Mouse (Mus musculus): ENCODE results near the gene Enox1.

The Enox1 gene

GRCm38 (mm10) chr14:77563922-77564321 is 407.4 kb downstream of the Enox1 start:
- no peak for DNase-seq (ENCODE audit: low read depth, low spot score)

GRCm38 (mm10) chr14:77567120-77567519 is 410.6 kb downstream of the Enox1 start:
- DNase-seq (ENCODE audit: low read depth, low spot score), result no peak

GRCm38 (mm10) chr14:77574436-77574835 is 417.9 kb downstream of the Enox1 start:
- no peak for DNase-seq (ENCODE audit: low read depth, low spot score)

DNA sequence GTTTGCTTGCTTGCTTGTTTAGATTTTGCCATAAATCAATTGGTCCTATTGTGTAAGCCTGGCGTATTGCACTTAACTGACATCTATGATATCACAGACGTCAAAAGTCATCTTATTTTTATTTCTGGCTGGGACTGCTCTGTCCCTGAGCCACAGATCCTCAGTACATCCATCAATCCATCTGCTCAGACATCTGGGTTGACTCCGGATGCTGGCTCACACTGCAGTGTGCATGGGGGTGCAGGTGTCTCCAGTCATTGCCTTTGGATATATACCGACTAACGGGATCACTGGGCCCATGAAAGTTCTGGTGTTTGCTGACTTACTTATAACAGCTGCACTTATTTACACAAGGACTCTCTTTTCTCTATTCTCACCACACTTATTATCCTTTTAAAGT is 419.8 kb downstream of the Enox1 start:
- DNase-seq (ENCODE audit: low read depth, low spot score), result no peak

DNA sequence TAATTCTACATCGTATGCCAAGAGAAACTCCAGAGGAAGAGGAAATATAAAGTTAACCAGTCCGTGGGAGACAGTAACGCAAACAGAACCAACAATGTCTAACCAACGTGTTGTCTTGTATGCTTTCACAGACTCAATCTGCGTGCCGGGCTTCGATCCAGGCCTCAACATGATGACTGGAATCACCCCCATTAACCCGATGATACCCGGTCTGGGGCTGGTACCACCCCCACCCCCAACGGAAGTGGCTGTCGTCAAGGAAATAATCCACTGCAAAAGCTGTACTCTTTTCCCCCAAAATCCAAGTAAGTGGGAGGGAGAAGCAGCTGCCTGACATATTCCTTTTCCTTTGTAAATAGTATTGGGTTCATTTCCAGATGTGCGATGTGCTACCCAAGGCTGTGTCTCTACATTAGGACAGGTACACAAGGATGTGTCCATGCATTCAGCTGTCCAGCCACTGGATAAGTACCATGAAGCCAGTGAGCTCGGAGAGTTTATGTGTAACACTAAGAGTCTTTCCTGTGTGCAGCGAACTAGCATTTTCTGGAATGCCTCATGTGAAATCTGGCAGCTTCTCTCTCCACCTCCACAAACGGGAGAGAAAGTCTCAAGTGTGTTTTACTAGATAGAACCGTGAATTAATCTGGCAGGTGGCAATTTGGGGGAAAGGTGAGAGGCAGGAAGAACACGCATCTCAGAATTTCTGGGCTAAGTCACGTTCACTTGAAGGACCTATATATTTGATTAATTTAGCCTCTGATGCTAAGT is 421.1 kb downstream of the Enox1 start:
- DNase-seq (ENCODE audit: low read depth, low spot score), result no peak

DNA sequence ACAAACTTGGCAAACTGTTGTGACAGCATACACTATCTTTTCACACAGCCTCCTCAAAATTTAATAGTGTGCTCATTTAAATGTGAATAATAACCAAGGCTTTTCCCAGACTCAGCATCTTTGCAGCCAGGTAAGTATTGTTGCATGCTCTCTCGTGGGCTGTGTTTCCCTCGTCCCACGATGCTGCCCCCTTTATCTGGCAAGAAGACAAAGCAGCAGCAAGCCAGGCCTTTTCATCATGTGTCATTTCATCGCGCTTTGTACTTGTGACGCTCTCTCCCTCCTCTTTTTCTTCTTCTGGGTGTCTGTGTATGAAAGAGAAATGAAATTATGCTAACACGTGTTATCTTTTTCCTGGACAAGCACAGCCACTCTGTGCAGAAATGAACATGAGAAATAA is 421.8 kb downstream of the Enox1 start:
- DNase-seq (ENCODE audit: low read depth, low spot score), result no peak

GRCm38 (mm10) chr14:77580106-77580936 is 423.8 kb downstream of the Enox1 start:
- DNase-seq (ENCODE audit: low read depth, low spot score), result peak; percentile 9

DNA sequence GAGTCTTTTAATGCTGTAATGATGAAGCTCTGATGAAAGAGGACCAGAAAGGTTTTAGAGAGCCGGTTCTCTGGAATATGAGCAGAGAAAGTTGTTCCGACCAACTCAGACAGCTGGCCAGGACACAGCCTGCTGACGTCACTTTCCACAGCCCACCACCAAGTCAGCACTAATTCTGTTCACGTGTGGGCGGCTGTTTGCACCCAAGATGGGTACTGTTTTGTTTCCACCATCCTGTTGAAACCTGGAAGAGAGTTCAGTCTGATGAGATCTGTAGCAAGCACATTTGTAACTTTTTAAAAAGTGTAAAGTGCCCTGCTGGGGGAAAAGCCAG is 424.3 kb downstream of the Enox1 start:
- DNase-seq (ENCODE audit: low read depth, low spot score), result no peak

- DNase-seq (ENCODE audit: low read depth, low spot score), result no peak
Measured at GRCm38 (mm10) chr14:77581616-77582015, 425.1 kb downstream of the Enox1 start.

- DNase-seq (ENCODE audit: low read depth, low spot score), result no peak
Measured at GRCm38 (mm10) chr14:77584426-77584825, 427.9 kb downstream of the Enox1 start.

GRCm38 (mm10) chr14:77585031-77585800 is 428.7 kb downstream of the Enox1 start:
- DNase-seq (ENCODE audit: low read depth, low spot score), result no peak

DNA sequence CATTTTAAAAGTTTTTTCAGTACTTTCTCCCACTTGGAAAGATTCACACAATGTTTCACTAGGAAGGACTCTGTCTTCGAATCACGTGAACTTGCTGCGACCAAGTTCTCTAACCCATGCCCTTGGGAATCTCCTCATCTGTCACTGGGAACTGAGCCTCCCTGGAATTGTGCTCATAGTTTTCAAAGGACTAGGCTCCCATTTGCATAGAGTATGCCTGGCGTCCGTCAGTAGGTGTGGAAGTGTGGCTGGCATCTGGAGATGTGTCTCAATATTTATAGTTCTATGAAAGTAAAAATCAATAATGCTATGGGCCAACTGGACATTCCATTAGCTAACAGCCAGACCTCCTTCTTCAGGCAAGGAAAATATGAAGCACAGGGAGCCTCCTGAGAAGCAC is 429.5 kb downstream of the Enox1 start:
- DNase-seq (ENCODE audit: low read depth, low spot score), result no peak

DNA sequence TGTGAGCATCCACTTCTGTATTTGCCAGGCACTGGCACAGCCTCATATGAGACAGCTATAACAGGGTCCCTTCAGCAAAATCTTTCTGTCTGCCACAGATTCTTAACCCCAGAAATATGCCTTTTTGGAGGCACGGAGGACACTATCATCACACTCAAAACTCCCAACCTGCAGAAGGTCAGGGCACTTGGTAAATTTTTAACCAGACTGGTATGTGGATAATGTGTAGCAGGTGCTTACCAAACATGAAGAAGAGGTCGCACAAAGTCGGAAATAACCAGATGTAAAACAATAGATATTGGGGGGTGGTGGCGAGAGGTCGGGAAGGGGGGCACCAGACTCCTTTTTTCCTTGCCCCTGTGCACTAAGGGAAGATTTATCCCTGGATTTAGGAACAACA is 430.6 kb downstream of the Enox1 start:
- DNase-seq (ENCODE audit: low read depth, low spot score), result no peak

DNA sequence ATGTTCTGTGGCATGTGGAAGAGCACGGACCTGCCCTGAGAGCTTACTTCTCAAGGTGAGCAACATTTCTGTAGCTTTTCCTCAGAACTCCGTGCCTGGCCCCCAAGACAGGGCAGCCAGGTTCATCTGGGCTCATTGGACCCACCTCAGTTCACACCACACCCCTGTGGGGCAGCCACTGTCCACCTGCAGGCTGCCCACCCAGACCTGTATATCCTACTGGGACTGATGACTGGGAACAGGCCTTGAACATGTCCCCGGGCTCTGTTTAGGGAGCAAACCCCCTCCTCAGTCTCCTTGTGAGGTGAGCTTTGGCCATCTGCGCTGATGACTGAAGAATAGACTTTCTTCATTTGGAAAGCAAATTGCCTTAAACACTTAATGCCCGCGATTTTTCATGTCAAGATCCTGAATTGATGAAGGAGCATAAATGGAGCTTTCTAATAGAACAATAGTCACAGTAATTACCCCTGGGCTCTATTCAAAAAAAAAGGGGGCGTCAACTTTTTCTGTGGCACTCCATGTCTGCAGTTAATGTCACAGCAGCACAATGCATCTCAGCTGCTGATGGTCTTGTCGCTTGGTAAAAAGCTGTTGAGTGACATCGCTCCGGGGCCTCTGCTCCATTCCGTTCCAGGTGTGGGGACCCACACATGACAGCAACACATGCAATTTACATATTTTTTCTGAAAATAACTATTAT is 436.7 kb downstream of the Enox1 start:
- DNase-seq (ENCODE audit: low read depth, low spot score), result no peak

GRCm38 (mm10) chr14:77596216-77597175 is 439.9 kb downstream of the Enox1 start:
- DNase-seq (ENCODE audit: low read depth, low spot score), result no peak

- DNase-seq (ENCODE audit: low read depth, low spot score), result no peak
Measured at GRCm38 (mm10) chr14:77599016-77599704, 442.6 kb downstream of the Enox1 start.

DNA sequence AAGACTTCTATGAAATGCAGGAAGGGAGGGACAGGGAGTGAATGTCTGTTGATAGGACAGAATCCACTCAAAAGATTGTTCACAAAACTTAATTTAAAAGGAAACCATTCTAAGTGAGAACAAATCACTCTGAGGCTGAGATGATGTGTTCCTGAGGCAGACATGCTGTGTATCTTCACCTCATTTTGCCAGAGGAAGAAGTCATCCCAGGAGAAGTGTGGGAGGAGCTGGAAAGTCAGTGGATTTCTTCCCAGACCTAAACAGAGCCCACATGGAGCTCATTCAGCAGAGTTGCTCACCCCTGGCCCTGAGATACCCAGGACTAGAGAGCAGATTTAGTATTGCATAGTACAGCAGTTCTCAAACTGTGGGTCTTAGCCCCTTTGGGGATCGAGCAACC is 444.2 kb downstream of the Enox1 start:
- DNase-seq (ENCODE audit: low read depth, low spot score), result no peak

GRCm38 (mm10) chr14:77601446-77601845 is 444.9 kb downstream of the Enox1 start:
- no peak for DNase-seq (ENCODE audit: low read depth, low spot score)

DNA sequence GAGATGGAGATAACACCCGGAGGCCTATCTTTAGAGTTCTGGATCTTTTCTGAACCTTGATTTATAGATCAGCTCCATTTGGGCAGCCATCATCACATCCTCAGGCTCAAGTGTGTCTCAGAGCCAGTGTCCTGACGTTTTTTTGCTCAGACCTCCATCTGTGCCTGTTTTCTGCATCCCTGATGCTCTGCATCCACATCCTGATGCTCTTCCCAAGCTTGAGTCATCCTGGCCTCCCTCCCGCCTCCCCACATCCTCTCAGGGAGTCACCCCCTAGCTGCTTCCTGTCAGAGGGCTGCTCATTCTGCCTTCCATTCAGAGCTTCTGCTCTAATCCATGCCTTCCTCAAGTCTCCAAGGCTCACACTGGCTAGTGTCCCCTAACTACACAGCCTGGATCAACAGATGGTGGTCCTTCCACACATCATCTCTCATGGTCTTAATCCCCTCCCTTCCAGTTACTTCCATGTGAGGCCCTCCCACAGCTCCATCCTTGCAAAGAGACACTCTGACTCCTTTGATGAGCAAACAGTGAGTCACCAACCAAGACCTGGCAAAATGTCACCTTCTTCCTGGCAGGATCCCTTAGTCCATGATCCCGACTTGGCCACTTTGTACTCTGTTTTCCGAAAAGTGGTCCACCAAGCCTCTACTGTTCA is 451.7 kb downstream of the Enox1 start:
- no peak for DNase-seq (ENCODE audit: low read depth, low spot score)

Data from ES-CJ7 (cell line).